Mouse (Mus musculus) MEL (cell line): ENCODE results near the gene Olfr128.

Experiments
- BHLHE40 ChIP-seq: IDR thresholded peaks from 2 replicates; pipeline ENCODE4 v1.6.1; 2012; ENCODE audit warnings: low read depth, mild to moderate bottlenecking, inconsistent platforms, low read length, improper control_type of control experiment, borderline replicate concordance
- CHD1 ChIP-seq: IDR thresholded peaks from 2 replicates; pipeline ENCODE4 v1.6.1; 2012; ENCODE audit warnings: low read depth, mild to moderate bottlenecking, inconsistent platforms, low read length, improper control_type of control experiment
- CHD2 ChIP-seq: IDR thresholded peaks from 2 replicates; pipeline ENCODE4 v1.6.1; 2011; ENCODE audit warnings: low read length, improper control_type of control experiment
- CTCF ChIP-seq, 3 experiments: IDR thresholded peaks in 2 of 3; conservative IDR thresholded peaks in 1 of 3; 2 replicates each; pipeline ENCODE4 v1.5.1; 2011 to 2012; ENCODE audit warnings: low read length in 3 of 3, low read depth in 2 of 3, mild to moderate bottlenecking in 2 of 3, improper control_type of control experiment in 1 of 3, inconsistent platforms in 1 of 3, mixed read lengths in 1 of 3, moderate library complexity in 1 of 3; ENCODE audit not compliant: control insufficient read depth in 1 of 3, insufficient read depth in 1 of 3, poor library complexity in 1 of 3, severe bottlenecking in 1 of 3
- EP300 ChIP-seq, 2 experiments: IDR thresholded peaks; 2 replicates each; pipeline ENCODE4 v1.6.1; 2011; ENCODE audit warnings: improper control_type of control experiment in 2 of 2, low read length in 2 of 2, low read depth in 1 of 2, mild to moderate bottlenecking in 1 of 2
- MAFK ChIP-seq: IDR thresholded peaks from 2 replicates; pipeline ENCODE4 v1.6.1; 2011; ENCODE audit warnings: low read depth, mild to moderate bottlenecking, low read length, improper control_type of control experiment, borderline replicate concordance
- MAX ChIP-seq: IDR thresholded peaks from 2 replicates; pipeline ENCODE4 v1.6.1; 2011; ENCODE audit warnings: low read length, improper control_type of control experiment
- POLR2A ChIP-seq, 2 experiments: IDR thresholded peaks; 2 replicates each; pipeline ENCODE4 v1.6.1; 2011 to 2012; ENCODE audit warnings: low read length in 2 of 2, mild to moderate bottlenecking in 2 of 2, control low read depth in 1 of 2, improper control_type of control experiment in 1 of 2, low read depth in 1 of 2, moderate library complexity in 1 of 2; ENCODE audit not compliant: control insufficient read depth in 1 of 2, insufficient read depth in 1 of 2, poor library complexity in 1 of 2
- TBP ChIP-seq: IDR thresholded peaks from 2 replicates; pipeline ENCODE4 v1.8.0; 2011; ENCODE audit warnings: low read depth, low read length, improper control_type of control experiment
- USF2 ChIP-seq, 2 experiments: IDR thresholded peaks; 2 replicates each; pipeline ENCODE4 v1.6.1; 2011 to 2012; ENCODE audit warnings: improper control_type of control experiment in 2 of 2, low read length in 2 of 2, borderline replicate concordance in 1 of 2, inconsistent platforms in 1 of 2, low read depth in 1 of 2, mild to moderate bottlenecking in 1 of 2; ENCODE audit not compliant: insufficient read depth in 1 of 2
- ZC3H11A ChIP-seq: IDR thresholded peaks from 2 replicates; pipeline ENCODE4 v1.6.1; 2012; ENCODE audit warnings: low read depth, mild to moderate bottlenecking, inconsistent platforms, low read length, improper control_type of control experiment
- ZKSCAN1 ChIP-seq: IDR thresholded peaks from 2 replicates; pipeline ENCODE4 v1.6.1; 2012; ENCODE audit warnings: low read depth, mild to moderate bottlenecking, inconsistent platforms, low read length, improper control_type of control experiment, moderate library complexity

DNA sequence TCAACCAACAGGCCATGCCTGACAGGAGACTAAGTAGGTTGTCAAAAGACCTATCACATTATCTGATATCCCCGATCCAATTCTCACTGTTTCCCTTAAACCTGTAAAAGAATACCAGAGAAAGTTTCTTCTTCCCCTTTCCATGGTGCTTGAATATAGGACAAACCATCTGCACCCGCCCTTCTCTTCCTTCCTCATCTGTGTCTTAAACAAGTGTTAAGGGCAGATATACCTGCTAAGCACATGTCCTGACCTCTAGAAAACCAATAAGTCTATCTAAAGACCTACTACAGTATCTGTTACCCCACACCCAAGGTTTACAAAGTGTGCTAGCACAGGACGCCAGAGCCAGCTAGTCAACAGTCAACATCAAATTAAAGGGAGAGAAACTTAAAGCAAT, 46.5 kb upstream of the Olfr128 start:
- TF ChIP-seq CTCF (IDR thresholded peaks at IDR 0.05 in 2 of 3, conservative IDR thresholded peaks at IDR 0.05 in 1 of 3; ENCODE audit: control insufficient read depth in 1 of 3, insufficient read depth in 1 of 3, low read depth in 2 of 3, low read length in 3 of 3, poor library complexity in 1 of 3, severe bottlenecking in 1 of 3) (no peak), EP300 (IDR thresholded peaks at IDR 0.05; ENCODE audit: low read depth in 1 of 2, low read length in 2 of 2) (peak; percentile 54 to 75; a peak in 3 of 4 replicates), POLR2A (IDR thresholded peaks at IDR 0.05; ENCODE audit: control insufficient read depth in 1 of 2, insufficient read depth in 1 of 2, low read depth in 1 of 2, low read length in 2 of 2, poor library complexity in 1 of 2) (no peak), TBP (no peak), ZKSCAN1 (no peak), MAFK (no peak), ZC3H11A (no peak), USF2 (IDR thresholded peaks at IDR 0.05; ENCODE audit: borderline replicate concordance in 1 of 2, insufficient read depth in 1 of 2, low read depth in 1 of 2, low read length in 2 of 2) (no peak), MAX (no peak), CHD1 (no peak), CHD2 (no peak), BHLHE40 (no peak)
